Mouse (Mus musculus) limb, embryonic 10.5 days (tissue): ENCODE measurements at regions not wholly inside any gene's neighbourhood (a gene's known extent, or its start where the extent isn't known, plus 50 kb on each side); places are given as distances from the start of the nearest gene placed in this dataset.

Experiments
- DNase-seq: peaks from one replicate; pipeline ENCODE4 v3.0.0-alpha.2; 2017; ENCODE audit warnings: low spot score
- H3K27ac ChIP-seq: fragments of 300-500 bp; sonication (generic); 2 replicates; pipeline ENCODE4 v1.5.1; 2016; ENCODE audit warnings: mild to moderate bottlenecking
- H3K27me3 ChIP-seq: fragments of 300-500 bp; sonication (generic); 2 replicates; pipeline ENCODE4 v1.6.1; 2016; ENCODE audit warnings: low read depth, mild to moderate bottlenecking; ENCODE audit not compliant: poor library complexity, severe bottlenecking
- H3K36me3 ChIP-seq: fragments of 300-500 bp; sonication (generic); 2 replicates; pipeline ENCODE4 v1.6.1; 2016; ENCODE audit warnings: mild to moderate bottlenecking, moderate library complexity
- H3K4me1 ChIP-seq: fragments of 300-500 bp; sonication (generic); 2 replicates; pipeline ENCODE4 v1.6.1; 2016
- H3K4me3 ChIP-seq: fragments of 300-500 bp; sonication (generic); 2 replicates; pipeline ENCODE4 v1.5.1; 2016; ENCODE audit warnings: mild to moderate bottlenecking, moderate library complexity
- H3K9me3 ChIP-seq: fragments of 300-500 bp; sonication (generic); replicated peaks from 2 replicates; pipeline ENCODE4 v1.6.1; 2016; ENCODE audit warnings: mild to moderate bottlenecking
- WGBS: fragments of 180-500 bp; shearing (Covaris S2); methylation state at CpG from one replicate; pipeline ENCODE4 v1.1.7; 2016; 5-methylcytosine and 5-hydroxymethylcytosine counted together

DNA sequence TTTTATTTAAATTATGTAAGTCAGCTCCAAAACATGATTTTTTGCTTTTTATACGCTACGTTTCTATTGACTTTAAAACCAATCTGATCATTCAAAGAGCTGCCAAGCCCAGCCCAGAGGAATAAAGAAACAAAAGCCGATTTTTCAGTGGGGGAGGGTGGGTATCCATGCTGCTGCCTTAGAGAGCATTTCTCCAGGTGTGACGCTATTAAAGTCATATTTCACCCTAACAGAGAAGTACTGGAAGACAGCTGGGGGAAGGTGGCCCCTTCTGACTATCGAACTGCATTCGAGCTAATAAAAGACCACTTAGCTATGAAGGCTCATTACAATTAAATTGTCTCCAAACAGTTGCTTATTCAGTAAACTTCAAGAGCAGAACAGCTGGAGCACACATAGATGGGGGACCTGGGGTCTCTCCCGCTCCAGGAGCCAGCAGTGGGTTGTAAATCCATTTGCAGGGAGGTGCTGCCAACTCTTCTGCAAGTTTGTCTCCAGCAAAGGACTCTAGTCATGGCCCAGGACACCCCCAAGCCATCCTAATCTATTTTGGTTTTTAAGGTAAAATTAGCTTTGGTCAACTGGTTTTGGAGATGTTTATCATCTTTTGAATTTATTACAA lies 336.5 kb downstream of the Ets1 start:
- H3K4me3 ChIP-seq, result no peak overlapping the region
- peak overlapping the region; percentile 83 for H3K27ac ChIP-seq
- H3K9me3 ChIP-seq, result no peaks in the 10 kb centered on the region
- 42% methylated on average over 7 of the region's 7 CpGs for WGBS
- DNase-seq, result no peak
- H3K27me3 ChIP-seq, result no peaks in the 10 kb centered on the region
- H3K36me3 ChIP-seq, result no peaks in the 10 kb centered on the region
- peaks cover 40% of the 10 kb centered on the region for H3K4me1 ChIP-seq

DNA sequence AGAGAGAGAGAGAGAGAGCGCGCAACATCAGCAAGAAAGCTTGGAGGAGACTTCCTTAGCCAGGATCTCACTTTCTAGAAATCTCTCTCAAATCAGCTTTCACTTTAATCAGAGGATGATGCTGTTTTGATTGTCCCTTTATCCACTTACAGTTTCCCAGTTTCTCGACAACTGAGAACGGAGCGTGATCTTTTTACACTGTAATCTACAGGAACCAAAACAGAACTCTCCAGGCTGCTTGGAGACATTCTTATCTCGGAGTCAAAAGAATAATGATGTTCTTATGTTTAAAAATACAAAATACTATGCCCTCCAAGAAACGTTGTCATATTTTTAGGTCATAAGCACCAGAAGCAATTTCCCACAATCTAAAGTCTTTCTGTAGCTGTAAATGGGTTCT lies 341.7 kb downstream of the Ets1 start:
- Histone ChIP-seq H3K9me3 (no peaks in the 10 kb centered on the region), H3K4me1 (peaks cover 36% of the 10 kb centered on the region), H3K27me3 (no peaks in the 10 kb centered on the region), H3K36me3 (no peaks in the 10 kb centered on the region), H3K4me3 (no peak overlapping the region), H3K27ac (no peak overlapping the region)
- WGBS, result 91% methylated on average over 7 of the region's 7 CpGs
- DNase-seq, result no peak

DNA sequence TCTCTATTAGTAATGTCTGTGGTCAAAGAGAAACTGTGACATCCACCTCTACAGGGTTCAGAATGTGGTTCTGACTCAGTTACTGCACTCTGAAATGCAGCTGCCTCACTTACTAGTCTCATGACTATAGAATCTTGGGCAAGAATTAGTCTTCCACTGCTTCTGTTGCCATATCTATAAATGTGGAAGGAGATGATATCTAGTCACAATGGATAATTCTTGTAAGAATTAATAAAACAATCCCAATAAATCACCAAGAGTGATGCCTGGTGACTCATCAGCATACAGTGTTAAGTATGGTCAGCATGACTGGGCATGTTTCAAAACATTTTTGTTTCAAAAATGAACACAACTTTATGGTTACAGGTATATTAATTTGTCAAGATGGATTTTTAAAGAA lies 344.8 kb downstream of the Ets1 start:
- no peaks in the 10 kb centered on the region for H3K27me3 ChIP-seq
- H3K9me3 ChIP-seq, result no peaks in the 10 kb centered on the region
- peaks cover 42% of the 10 kb centered on the region for H3K4me1 ChIP-seq
- no peaks in the 10 kb centered on the region for H3K36me3 ChIP-seq
- no peak overlapping the region for H3K27ac ChIP-seq
- no peak overlapping the region for H3K4me3 ChIP-seq
- no peak for DNase-seq

DNA sequence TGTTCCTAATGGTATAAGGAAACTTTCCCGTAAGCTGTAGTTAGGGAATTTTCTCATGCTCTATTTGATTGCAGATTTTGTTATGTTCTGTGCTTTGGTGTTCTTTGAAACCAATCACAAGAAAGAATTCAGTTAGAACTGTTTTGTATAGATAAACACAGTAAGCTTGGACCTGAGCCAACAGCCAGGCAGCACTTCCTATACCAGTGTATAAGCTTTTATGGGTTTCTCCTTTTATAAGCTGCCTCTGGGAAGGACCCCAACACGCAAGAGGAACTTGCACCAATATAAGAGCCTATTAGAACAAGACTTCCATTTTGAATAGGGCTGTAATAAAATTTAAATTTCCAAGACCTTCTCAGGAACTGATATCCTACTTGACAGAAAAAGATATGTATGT lies 347.2 kb downstream of the Ets1 start:
- Histone ChIP-seq H3K36me3 (no peaks in the 10 kb centered on the region), H3K4me1 (peaks cover 65% of the 10 kb centered on the region), H3K4me3 (no peak overlapping the region), H3K27me3 (no peaks in the 10 kb centered on the region), H3K27ac (no peak overlapping the region), H3K9me3 (no peaks in the 10 kb centered on the region)
- no peak for DNase-seq
- WGBS, result 83% methylated on average over 2 of the region's 2 CpGs

DNA sequence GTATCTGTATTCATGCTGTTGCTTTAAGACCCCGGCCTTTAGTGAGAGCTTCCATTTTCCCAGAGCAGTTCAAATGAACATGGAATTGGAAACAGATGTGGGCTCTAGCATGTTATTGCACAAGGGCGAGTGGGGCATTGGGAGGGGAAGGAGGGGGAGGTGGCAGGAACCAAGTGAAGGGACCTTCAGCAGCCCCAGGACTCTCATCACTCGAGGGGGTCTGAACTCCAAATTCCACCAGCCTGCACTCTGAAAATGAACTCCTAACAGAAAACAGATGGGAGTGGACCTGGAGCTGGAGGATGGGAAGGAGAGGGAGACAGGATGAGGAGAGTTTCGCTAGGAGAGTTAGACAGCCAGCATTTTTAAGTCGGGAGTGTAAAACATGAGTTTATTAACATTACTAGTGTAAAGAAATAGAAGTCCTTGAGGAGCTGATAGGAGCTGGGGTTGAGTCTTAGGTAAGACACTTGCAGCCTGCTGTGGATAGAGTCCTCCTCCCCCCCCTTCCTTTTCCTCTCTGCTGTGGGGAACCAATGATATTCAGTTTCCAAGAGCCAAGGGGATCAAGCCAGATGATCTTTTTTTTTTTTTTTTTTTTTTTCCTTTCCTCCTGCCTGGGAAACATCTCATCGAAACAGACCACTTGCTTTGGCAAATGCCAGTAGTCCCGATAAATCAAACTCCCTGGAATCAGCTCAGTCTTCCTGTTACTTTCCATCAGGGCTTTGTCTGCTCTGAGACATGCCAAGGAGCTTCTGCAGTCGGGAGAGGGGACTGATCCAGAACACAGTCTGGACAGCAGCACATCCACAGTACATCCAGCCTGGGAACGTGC lies 351.0 kb downstream of the Ets1 start:
- Histone ChIP-seq H3K4me1 (peaks cover 56% of the 10 kb centered on the region), H3K9me3 (no peaks in the 10 kb centered on the region), H3K27me3 (no peaks in the 10 kb centered on the region), H3K27ac (peak overlapping the region; percentile 91), H3K36me3 (no peaks in the 10 kb centered on the region), H3K4me3 (peak overlapping the region; percentile 35)
- WGBS, result 8% methylated on average over 9 of the region's 9 CpGs
- peak; percentile 81 for DNase-seq

DNA sequence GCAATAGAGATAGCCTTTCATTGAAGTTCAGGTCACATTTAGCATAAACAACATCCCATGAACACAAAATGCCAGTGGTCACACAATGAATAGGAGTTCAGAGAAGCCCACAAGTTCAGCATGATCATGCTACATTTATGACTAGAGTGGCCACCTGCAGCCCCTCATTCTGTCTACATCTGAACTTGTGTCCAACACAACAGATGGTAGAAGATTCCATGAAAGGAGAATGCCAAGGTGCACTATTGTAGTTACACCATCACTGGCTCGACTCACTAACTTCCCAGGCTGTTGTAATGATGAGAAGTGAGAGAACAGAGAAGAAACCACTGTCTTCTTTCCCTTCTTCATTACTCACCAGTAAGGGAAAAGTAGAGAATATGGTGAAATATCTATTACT lies 353.0 kb downstream of the Ets1 start:
- H3K27me3 ChIP-seq, result no peaks in the 10 kb centered on the region

DNA sequence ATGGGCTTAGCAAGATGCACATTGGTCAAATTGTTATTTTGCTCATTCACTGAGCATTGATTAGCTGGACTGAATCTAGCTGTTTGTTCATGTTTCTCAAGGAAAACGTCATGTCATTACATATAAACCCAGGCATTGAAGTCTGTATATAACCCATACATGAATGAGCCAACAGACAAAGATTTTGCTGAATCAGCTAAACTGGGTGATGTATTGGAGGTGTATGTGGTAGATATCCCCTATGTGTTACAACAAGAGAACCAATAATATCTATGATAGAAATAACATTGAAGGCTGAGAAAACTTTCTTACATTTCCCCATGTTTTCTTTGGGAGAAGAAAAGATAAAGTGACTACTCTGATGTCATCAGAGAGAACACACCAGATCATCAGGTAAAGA lies 362.3 kb downstream of the Ets1 start:
- Histone ChIP-seq H3K9me3 (no peaks in the 10 kb centered on the region), H3K4me3 (no peak overlapping the region), H3K36me3 (0 out of 2 replicates have a peak, but pooled peaks cover 2% of the 10 kb centered on the region), H3K27ac (no peak overlapping the region), H3K4me1 (peaks cover 36% of the 10 kb centered on the region), H3K27me3 (no peaks in the 10 kb centered on the region)
- DNase-seq, result no peak
- 91% methylated on average over 1 of the region's 1 CpGs for WGBS

More for the DNA sequence above, 353.0 kb downstream of the Ets1 start:
- H3K27ac ChIP-seq, result no peak overlapping the region; the same call in 1 of the 2 replicates
- DNase-seq, result no peak
- H3K4me3 ChIP-seq, result no peak overlapping the region
- H3K36me3 ChIP-seq, result no peaks in the 10 kb centered on the region
- H3K4me1 ChIP-seq, result peaks cover 51% of the 10 kb centered on the region
- WGBS, result 93% methylated on average over 1 of the region's 1 CpGs
- no peaks in the 10 kb centered on the region for H3K9me3 ChIP-seq

DNA sequence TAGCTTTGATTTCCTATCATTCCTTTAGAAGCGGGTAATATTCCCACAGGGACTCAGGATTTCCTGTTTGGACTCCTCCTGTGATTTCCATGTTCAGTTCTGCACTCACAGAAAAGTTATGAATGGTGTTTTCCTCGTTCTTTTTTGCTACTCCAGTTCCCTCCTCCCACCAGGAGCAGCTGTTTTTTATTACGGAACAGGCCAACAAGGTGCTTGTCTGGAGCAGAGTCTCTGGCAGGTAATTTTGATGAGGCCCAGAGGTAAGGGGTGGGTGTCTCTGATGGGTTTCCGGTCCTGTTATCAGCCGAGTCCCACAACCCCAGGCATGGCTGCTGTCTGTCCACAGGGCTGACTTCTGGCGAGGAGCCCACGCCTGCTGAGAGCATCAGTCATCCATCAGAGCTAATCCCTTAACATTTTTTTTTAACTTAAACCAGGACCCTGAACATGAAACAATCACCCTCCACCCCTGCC lies 364.7 kb downstream of the Ets1 start:
- Histone ChIP-seq H3K27ac (peak overlapping the region; percentile 71), H3K9me3 (no peaks in the 10 kb centered on the region), H3K4me1 (peaks cover 26% of the 10 kb centered on the region), H3K27me3 (no peaks in the 10 kb centered on the region), H3K4me3 (peak overlapping the region; percentile 14; the same call in 1 of the 2 replicates), H3K36me3 (0 out of 2 replicates have a peak, but pooled peaks cover 2% of the 10 kb centered on the region)
- peak; percentile 59 for DNase-seq
- 20% methylated on average over 7 of the region's 7 CpGs for WGBS

DNA sequence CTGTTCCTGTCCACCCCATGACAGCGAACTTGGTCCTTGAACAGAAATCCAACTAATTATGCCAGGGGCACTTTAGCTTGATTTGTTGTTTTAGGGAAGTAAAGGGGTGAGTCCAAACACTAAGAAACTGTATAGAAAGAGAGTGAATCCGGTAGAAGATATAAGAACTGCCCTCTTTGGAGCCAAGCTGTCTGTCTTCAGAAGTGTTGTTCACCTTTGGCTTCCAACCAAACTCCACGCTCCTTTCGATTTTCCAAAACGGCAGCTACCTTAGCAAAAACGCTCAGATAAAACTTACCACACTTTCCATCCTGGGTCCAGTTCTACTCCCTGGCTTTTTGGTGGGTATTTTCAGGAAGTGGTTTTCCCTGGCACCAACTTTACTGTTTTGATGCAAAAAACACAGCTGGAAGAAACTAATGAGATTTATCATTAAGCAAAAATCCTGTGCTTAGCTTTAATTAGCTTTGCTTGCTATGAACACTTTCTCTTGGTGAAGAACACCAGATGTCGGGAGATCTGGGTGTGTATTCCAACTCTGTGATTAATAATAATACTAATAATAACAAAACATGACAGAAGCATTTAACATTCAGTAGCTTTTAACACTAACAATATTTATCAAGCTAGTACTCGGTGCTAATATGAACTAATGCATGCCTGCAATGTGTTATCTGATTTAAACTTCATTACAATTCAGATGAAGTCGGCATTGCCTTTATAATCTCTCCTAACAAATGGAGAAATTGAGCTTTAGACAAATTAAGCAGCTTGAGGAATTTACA lies 365.3 kb downstream of the Ets1 start:
- H3K9me3 ChIP-seq, result no peaks in the 10 kb centered on the region
- peak overlapping the region; percentile 14; the same call in 1 of the 2 replicates for H3K4me3 ChIP-seq
- peak overlapping the region; percentile 71 for H3K27ac ChIP-seq
- 39% methylated on average over 9 of the region's 9 CpGs for WGBS
- H3K27me3 ChIP-seq, result no peaks in the 10 kb centered on the region
- peaks cover 26% of the 10 kb centered on the region for H3K4me1 ChIP-seq
- 0 out of 2 replicates have a peak, but pooled peaks cover 2% of the 10 kb centered on the region for H3K36me3 ChIP-seq
- no peak for DNase-seq

DNA sequence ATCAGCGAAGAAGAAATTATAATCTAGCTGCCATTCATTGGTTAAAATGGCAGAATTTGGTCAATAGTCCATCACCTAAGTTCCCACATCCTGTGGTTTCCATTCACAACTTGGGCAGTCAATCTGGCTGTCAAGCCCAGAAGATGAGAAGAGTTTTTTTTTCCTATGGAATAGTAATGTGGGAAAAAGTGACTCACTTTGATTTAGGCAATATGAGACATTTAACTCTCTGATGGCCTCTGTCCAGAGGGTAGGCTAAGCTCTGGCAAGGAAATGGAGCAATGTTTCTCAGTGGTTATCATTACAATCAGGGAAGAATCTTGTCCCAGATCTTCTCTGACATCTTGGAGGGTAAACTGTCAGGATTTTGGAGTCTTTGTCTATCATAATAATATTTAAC lies 367.9 kb downstream of the Ets1 start:
- H3K4me1 ChIP-seq, result peaks cover 34% of the 10 kb centered on the region
- 90% methylated on average over 1 of the region's 1 CpGs for WGBS
- H3K27ac ChIP-seq, result no peak overlapping the region
- no peaks in the 10 kb centered on the region for H3K9me3 ChIP-seq
- no peak overlapping the region for H3K4me3 ChIP-seq
- no peaks in the 10 kb centered on the region for H3K27me3 ChIP-seq
- no peaks in the 10 kb centered on the region for H3K36me3 ChIP-seq
- no peak for DNase-seq

DNA sequence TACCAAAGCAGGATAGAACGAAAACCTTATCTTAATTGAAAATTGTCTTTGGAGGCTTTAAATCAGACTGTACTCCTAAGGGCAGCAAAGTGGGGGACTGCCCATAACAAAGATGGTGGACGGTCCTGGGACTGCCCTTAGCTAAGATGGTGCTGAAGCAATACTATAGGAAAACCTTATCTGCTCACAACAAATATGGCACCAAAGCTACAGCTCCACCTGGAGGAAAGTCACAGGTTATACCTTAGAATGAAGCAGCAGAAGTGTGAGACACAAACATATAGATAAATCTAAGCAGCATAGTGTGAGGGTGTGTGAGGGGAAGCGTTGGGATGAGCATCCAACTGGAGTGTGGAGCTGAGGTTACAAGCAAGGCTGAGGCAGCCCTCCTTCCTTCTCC lies 368.5 kb downstream of the Ets1 start:
- no peak for DNase-seq
- no peaks in the 10 kb centered on the region for H3K27me3 ChIP-seq
- no peak overlapping the region for H3K27ac ChIP-seq
- peaks cover 34% of the 10 kb centered on the region for H3K4me1 ChIP-seq
- H3K4me3 ChIP-seq, result no peak overlapping the region
- no peaks in the 10 kb centered on the region for H3K9me3 ChIP-seq
- WGBS, result 93% methylated on average over 3 of the region's 3 CpGs
- H3K36me3 ChIP-seq, result no peaks in the 10 kb centered on the region

DNA sequence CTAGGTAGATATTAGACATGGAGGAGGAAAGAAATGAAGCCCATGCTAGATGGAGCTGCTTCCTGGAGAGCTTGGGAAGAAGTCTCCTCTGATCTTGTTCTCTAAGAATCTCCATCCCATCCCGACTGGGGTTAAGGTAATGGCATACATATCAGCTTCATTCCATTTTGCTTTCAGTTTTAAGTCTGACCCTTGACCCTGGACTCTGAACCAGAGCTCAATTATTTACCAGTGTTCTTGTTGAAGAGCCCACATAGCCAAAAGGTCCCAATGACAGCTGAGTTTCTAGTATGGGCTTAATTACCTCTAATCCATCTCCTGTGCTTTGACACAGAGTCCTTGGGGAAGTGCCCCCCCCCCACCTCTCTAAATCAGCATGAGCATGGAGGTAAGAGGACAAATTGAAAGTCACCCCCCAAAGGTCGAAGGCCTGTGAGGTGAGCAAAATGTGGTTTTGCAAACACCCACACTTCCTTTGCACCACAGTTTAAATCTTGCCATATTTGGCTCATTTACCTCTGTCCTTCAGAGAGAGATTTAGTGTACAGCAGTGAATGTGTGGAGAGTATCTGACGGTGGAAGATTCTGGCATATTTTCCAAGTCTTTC lies 371.5 kb downstream of the Ets1 start:
- Histone ChIP-seq H3K9me3 (no peaks in the 10 kb centered on the region), H3K4me3 (no peak overlapping the region), H3K27ac (no peak overlapping the region), H3K4me1 (0 out of 2 replicates have a peak, but pooled peaks cover 8% of the 10 kb centered on the region), H3K27me3 (no peaks in the 10 kb centered on the region), H3K36me3 (no peaks in the 10 kb centered on the region)
- DNase-seq, result no peak
- WGBS, result 42% methylated on average over 3 of the region's 3 CpGs
